Mouse (Mus musculus) G1E (cell line): Measurements from ENCODE around the gene Tnpo2.

Source experiments
- CTCF ChIP-seq: IDR thresholded peaks from 2 replicates; pipeline ENCODE4 v1.5.1; 2012; ENCODE audit warnings: low read depth, low read length, inconsistent platforms, mixed read lengths
- POLR2AphosphoS5 ChIP-seq: IDR thresholded peaks from 2 replicates; pipeline ENCODE4 v1.6.1; 2012; ENCODE audit warnings: low read depth, low read length, inconsistent platforms; ENCODE audit not compliant: insufficient replicate concordance
- TAL1 ChIP-seq: conservative IDR thresholded peaks from 2 replicates; pipeline ENCODE4 v1.6.1; 2012; ENCODE audit warnings: low read depth, low read length, inconsistent platforms, mixed read lengths

GRCm38 (mm10) chr8:85059879-85060616 lies 23.3 kb downstream of the Tnpo2 start, which contains the start of gene Fbxw9:
- TF ChIP-seq CTCF, result no peak
- no peak for TF ChIP-seq TAL1
- TF ChIP-seq POLR2AphosphoS5, result peak; percentile 87
